Mouse (Mus musculus) frontal cortex, postnatal 14 days (tissue): ENCODE measurements around the gene Ptpn7.
"Not testable (repeated sequence)": the region's sequence is repeated elsewhere in the genome, so short reads cannot be mapped to it uniquely, and the experiment has no call there.

Experiments
- DNase-seq, 2 experiments: peaks; one replicate each; pipeline ENCODE4 v3.0.0; 2022; ENCODE audit warnings: low spot score in 2 of 2

Ptpn7 gene

GRCm38 (mm10) chr1:135185936-135186335 lies 53.4 kb downstream of the Ptpn7 start:
- DNase-seq: no peak

DNA sequence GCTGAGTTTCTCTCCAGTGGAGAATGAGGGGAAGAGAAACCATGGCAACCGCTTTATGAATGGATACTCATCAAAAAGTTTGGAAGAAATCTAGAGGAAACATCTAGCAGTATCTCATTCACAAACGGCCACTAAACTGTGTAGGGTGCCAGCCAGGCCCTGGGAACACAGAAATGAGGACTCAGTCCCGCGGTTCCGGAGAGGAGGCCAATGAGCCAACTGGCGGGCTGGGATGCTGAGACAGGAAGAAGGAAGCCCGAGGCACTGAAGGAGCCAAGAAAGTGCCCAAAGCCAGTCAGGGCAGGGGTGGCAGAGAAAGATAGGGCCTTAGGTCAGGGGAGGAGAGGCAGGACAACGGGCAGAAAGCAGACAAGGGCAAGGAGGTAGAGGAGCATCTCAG lies 53.9 kb downstream of the Ptpn7 start:
- DNase-seq: no peak

- not testable (repeated sequence) for DNase-seq
Measured at GRCm38 (mm10) chr1:135187016-135187415, 54.5 kb downstream of the Ptpn7 start.

DNA sequence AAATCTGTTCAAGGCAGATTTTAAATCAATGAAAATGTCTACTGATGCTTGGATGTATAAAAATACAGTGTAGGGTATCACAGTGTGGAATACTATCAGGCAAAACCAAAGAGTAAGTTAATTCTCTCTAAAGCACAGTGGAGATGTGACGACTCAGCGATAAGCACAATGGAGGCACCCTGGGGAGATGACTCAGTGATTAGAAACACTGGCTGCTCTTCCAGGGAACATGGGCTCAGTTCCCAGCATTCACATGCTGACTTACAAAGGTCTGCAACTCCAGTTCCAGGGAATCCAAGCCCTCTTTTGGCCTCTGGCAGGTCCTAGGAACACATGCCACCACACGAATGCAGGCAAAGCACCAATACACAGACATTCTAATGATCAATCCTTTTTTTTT lies 55.7 kb downstream of the Ptpn7 start:
- no peak for DNase-seq

DNA sequence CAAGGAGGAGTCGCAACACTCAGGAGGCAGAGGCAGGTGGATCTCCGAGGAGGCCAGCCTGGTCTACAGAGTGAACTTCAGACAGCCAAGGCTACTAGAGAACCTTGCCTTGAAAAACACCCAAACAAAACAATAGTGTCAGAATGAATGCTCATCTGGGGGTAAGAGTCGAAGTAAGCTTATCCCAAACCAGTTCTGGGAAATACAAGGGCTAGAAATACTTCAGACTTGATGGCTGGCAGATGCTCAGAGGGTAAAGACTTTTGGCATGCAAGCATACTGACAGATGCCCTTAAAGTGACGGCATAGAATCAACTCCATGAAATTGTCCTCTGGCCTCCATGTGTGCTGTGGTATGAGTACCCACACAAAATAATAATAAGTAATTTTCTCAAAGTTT lies 56.7 kb downstream of the Ptpn7 start:
- DNase-seq: no peak

GRCm38 (mm10) chr1:135194335-135194734 lies 61.8 kb downstream of the Ptpn7 start:
- DNase-seq: not testable (repeated sequence)
